Mouse (Mus musculus): ENCODE measurements around the gene Cdh4. TPM values are rescaled to one million over a fixed set of nuclear protein-coding genes. Genes with fewer than 3 reads are reported as not detected.

Cdh4 gene
- total RNA-seq, 1 experiment from 2014 or later: 5.3 TPM

GRCm38 (mm10) chr2:179599886-179600285, 157.7 kb downstream of the Cdh4 start:
- DNase-seq: peak; percentile 31

- DNase-seq: no peak
Measured at GRCm38 (mm10) chr2:179600347-179600746, 158.1 kb downstream of the Cdh4 start.

GRCm38 (mm10) chr2:179601167-179601566, 158.9 kb downstream of the Cdh4 start:
- no peak for DNase-seq

- DNase-seq: no peak
Measured at GRCm38 (mm10) chr2:179604746-179605145, 162.5 kb downstream of the Cdh4 start.

- DNase-seq: no peak
Measured at GRCm38 (mm10) chr2:179605255-179605654, 163.0 kb downstream of the Cdh4 start.

GRCm38 (mm10) chr2:179606341-179606740, 164.1 kb downstream of the Cdh4 start:
- DNase-seq: no peak

- DNase-seq: peak; percentile 34
Measured at GRCm38 (mm10) chr2:179615906-179616305, 173.7 kb downstream of the Cdh4 start.

- DNase-seq: no peak
Measured at GRCm38 (mm10) chr2:179623643-179624473, 181.6 kb downstream of the Cdh4 start.

- DNase-seq: no peak
Measured at GRCm38 (mm10) chr2:179627563-179627962, 185.3 kb downstream of the Cdh4 start.

- no peak for DNase-seq
Measured at GRCm38 (mm10) chr2:179630720-179631119, 188.5 kb downstream of the Cdh4 start.

- no peak for DNase-seq
Measured at GRCm38 (mm10) chr2:179640576-179641301, 198.5 kb downstream of the Cdh4 start.

- DNase-seq: no peak
Measured at GRCm38 (mm10) chr2:179648573-179649263, 206.5 kb downstream of the Cdh4 start.

GRCm38 (mm10) chr2:179649370-179649769, 207.1 kb downstream of the Cdh4 start:
- no peak for DNase-seq

- no peak for DNase-seq
Measured at GRCm38 (mm10) chr2:179650168-179650567, 207.9 kb downstream of the Cdh4 start.

GRCm38 (mm10) chr2:179655506-179655905, 213.3 kb downstream of the Cdh4 start:
- no peak for DNase-seq

GRCm38 (mm10) chr2:179659254-179659653, 217.0 kb downstream of the Cdh4 start:
- DNase-seq: no peak

GRCm38 (mm10) chr2:179661998-179662714, 219.9 kb downstream of the Cdh4 start:
- no peak for DNase-seq

GRCm38 (mm10) chr2:179662739-179663138, 220.5 kb downstream of the Cdh4 start:
- DNase-seq: no peak

- no peak for DNase-seq
Measured at GRCm38 (mm10) chr2:179663652-179664051, 221.4 kb downstream of the Cdh4 start.

GRCm38 (mm10) chr2:179664171-179664608, 222.0 kb downstream of the Cdh4 start:
- DNase-seq: no peak

GRCm38 (mm10) chr2:179670689-179671088, 228.5 kb downstream of the Cdh4 start:
- DNase-seq: no peak

GRCm38 (mm10) chr2:179679866-179680265, 237.6 kb downstream of the Cdh4 start:
- DNase-seq: no peak
